Mouse (Mus musculus) forebrain, embryonic 11.5 days (tissue): ENCODE data around the gene Dedd. TPM values are rescaled to one million over a fixed set of nuclear protein-coding genes. Genes with fewer than 3 reads are reported as not detected.

Source experiments
- ATAC-seq: fragments of 200-750 bp; cut with Nextera tagmentation; replicated peaks from 2 replicates; pipeline ENCODE4 v1.8.0; 2017; ENCODE audit warnings: moderate TSS enrichment; ENCODE audit not compliant: low FRiP score
- DNase-seq: peaks from one replicate; pipeline ENCODE4 v3.0.0-alpha.2; 2017; ENCODE audit warnings: low spot score
- H3K27ac ChIP-seq: fragments of 300-500 bp; sonication (generic); 2 replicates; pipeline ENCODE4 v1.5.1; 2014; ENCODE audit warnings: low read depth, low read length
- H3K27me3 ChIP-seq: fragments of 300-500 bp; sonication (generic); 2 replicates; pipeline ENCODE4 v1.6.1; 2014; ENCODE audit warnings: mild to moderate bottlenecking, low read length, mixed read lengths; ENCODE audit not compliant: control insufficient read depth, insufficient read depth
- H3K36me3 ChIP-seq: fragments of 300-500 bp; sonication (generic); 2 replicates; pipeline ENCODE4 v1.6.1; 2014; ENCODE audit warnings: mild to moderate bottlenecking, low read length, moderate library complexity, mixed read lengths; ENCODE audit not compliant: control insufficient read depth, insufficient read depth
- H3K4me1 ChIP-seq: fragments of 300-500 bp; sonication (generic); replicated peaks from 2 replicates; pipeline ENCODE4 v1.6.1; 2014; ENCODE audit warnings: low read length, mixed read lengths; ENCODE audit not compliant: control insufficient read depth, insufficient read depth
- H3K4me2 ChIP-seq: fragments of 300-500 bp; sonication (generic); 2 replicates; pipeline ENCODE4 v1.6.1; 2014; ENCODE audit warnings: low read depth, mild to moderate bottlenecking, low read length, moderate library complexity, mixed read lengths; ENCODE audit not compliant: severe bottlenecking
- H3K4me3 ChIP-seq: fragments of 300-500 bp; sonication (generic); 2 replicates; pipeline ENCODE4 v1.5.1; 2014; ENCODE audit warnings: low read depth, low read length
- H3K9ac ChIP-seq: fragments of 300-500 bp; sonication (generic); 2 replicates; pipeline ENCODE4 v1.6.1; 2014; ENCODE audit warnings: low read length
- H3K9me3 ChIP-seq: fragments of 300-500 bp; sonication (generic); 2 replicates; pipeline ENCODE4 v1.6.1; 2016; ENCODE audit warnings: low read length, mixed read lengths; ENCODE audit not compliant: control insufficient read depth
- WGBS: fragments of 180-500 bp; shearing (Covaris S2); extraction: QIAGEN DNeasy Blood & Tissue Kit; methylation state at CpG from one replicate; pipeline ENCODE4 v1.1.7; 2014; 5-methylcytosine and 5-hydroxymethylcytosine counted together
- polyA plus RNA-seq: library from polyadenylated mRNA; unstranded; fragments of >200 nt; fragmentation: Nextera tagmentation; extraction: Ambion mirVana; gene quantifications from 2 replicates; pipeline ENCODE4 v1.2.1, GENCODE M21; 2014

Gene Dedd
- polyA plus RNA-seq, 1 experiment from 2014 or later, result 46.5 TPM

GRCm38 (mm10) chr1:171360656-171361055, 31.7 kb downstream of the Dedd start, which contains the start of gene Klhdc9:
Gene Klhdc9 (minus strand): TSS chr1:171360798.
- ATAC-seq (peak; percentile 96), DNase-seq (peak; percentile 95)
- Histone ChIP-seq H3K27ac (peak within 1 kb of the TSS; percentile 42; the same call in 1 of the 2 replicates), H3K27me3 (no peaks in the 10 kb centered on the region), H3K4me3 (peak within 1 kb of the TSS; percentile 43), H3K4me2 (peak within 1 kb of the TSS; percentile 70), H3K4me1 (peaks cover 3% of the 10 kb centered on the region; the same call in 1 of the 2 replicates), H3K9me3 (peaks cover 3% of the 10 kb centered on the region; the same call in 1 of the 2 replicates), H3K9ac (peak within 1 kb of the TSS; percentile 58), H3K36me3 (peaks cover 9% of the 10 kb centered on the region)
- under 1% methylated on average over 21 of the region's 21 CpGs for WGBS

DNA sequence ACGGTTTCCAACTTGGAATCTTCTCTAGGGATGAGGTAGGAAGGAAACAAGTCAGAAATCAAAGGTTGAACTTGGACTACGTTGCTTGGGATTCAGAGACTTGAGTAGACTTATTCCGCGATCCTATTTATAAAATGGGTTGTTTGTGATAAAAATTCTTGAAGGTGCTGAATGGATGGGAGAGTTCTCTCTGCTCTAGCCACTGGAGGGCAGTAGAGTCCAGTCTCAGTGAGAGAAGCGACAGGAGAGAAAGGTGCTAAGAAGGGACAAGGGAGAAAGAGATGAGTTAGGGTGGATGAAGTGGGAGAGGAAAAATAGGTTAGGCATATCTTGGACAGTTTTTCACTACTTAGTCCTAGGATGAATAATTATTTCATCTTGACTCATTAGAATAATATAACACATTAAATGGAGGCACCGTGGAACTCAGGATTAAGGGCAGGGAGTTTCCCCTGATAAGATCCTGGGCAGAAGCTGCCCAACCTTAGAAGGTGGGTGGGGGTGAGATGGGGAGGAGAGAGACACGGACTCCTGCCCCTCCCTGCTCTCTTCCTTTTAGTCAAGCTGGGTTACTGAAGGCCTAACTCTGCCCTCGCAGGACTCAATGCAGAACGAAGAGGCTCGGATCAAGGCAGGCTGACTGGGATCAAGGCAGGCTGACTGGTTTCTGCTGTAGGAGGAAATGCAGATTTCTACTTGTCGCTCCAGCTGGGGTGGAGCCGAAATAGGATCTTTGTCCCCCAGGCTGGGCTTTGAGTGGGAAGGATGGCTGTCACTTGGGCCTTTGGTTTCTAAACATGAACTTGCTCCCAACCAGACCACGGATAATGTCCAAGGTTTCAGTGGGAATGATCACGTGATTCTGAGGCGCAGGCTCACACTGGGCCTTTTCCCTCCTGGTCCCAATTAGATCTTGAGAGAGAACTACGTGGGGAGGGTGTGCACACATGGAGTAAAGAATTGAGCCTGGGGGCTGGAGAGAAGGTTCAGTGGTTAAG, 32.5 kb downstream of the Dedd start:
- H3K27me3 ChIP-seq, result no peaks in the 10 kb centered on the region
- ATAC-seq (peak; percentile 64), DNase-seq (peak; percentile 74)
- H3K4me3 ChIP-seq, result peak overlapping the region; percentile 43
- H3K27ac ChIP-seq, result peak overlapping the region; percentile 42; the same call in 1 of the 2 replicates
- H3K36me3 ChIP-seq, result peaks cover 9% of the 10 kb centered on the region
- H3K9ac ChIP-seq, result peak overlapping the region; percentile 56
- peaks cover 3% of the 10 kb centered on the region; the same call in 1 of the 2 replicates for H3K4me1 ChIP-seq
- WGBS, result 36% methylated on average over 16 of the region's 16 CpGs
- H3K4me2 ChIP-seq, result peak overlapping the region; percentile 70
- H3K9me3 ChIP-seq, result peaks cover 3% of the 10 kb centered on the region; the same call in 1 of the 2 replicates

GRCm38 (mm10) chr1:171365934-171366333, 37.0 kb downstream of the Dedd start:
- Histone ChIP-seq H3K9me3 (no peaks in the 10 kb centered on the region), H3K27ac (no peak overlapping the region), H3K4me3 (no peak overlapping the region), H3K27me3 (no peaks in the 10 kb centered on the region), H3K4me2 (no peak overlapping the region), H3K36me3 (no peaks in the 10 kb centered on the region), H3K4me1 (no peaks in the 10 kb centered on the region), H3K9ac (no peak overlapping the region)
- no peak for DNase-seq
- ATAC-seq, result no peak
- 69% methylated on average over 7 of the region's 7 CpGs for WGBS

GRCm38 (mm10) chr1:171369845-171370556, 41.1 kb downstream of the Dedd start, which contains the start of gene Nectin4:
Gene Nectin4 (plus strand): TSS chr1:171370099.
- Histone ChIP-seq H3K9me3 (no peaks in the 10 kb centered on the region), H3K9ac (no peak within 1 kb of the TSS), H3K27ac (no peak within 1 kb of the TSS), H3K36me3 (no peaks in the 10 kb centered on the region), H3K4me1 (0 out of 2 replicates have a peak, but pooled peaks cover 4% of the 10 kb centered on the region), H3K4me2 (no peak within 1 kb of the TSS), H3K27me3 (no peaks in the 10 kb centered on the region; the same call in 1 of the 2 replicates), H3K4me3 (no peak within 1 kb of the TSS)
- 39% methylated on average over 20 of the region's 20 CpGs for WGBS
- no peak for ATAC-seq
- DNase-seq, result no peak

DNA sequence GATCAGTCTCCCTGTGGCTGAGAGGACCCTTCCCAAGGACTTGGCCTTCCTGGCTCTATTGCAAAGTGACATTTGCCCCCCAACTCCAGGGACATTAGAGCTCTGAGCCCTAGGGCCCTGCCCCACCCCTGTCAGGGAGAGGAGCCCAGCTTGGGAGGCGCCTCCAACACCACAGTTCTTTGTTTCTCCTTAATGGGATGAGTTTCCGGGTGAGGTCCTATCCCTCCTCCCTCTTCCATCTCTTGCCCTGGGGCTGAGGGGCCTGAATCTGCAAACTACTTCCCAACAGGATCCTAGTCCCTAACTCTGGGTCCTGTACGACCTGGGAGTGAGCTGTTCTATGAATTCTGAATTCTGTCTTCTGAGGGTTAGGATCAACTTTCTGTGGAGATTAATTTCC, 43.9 kb downstream of the Dedd start:
- Histone ChIP-seq H3K4me1 (0 out of 2 replicates have a peak, but pooled peaks cover 4% of the 10 kb centered on the region), H3K9me3 (no peaks in the 10 kb centered on the region), H3K4me2 (no peak overlapping the region), H3K4me3 (no peak overlapping the region), H3K9ac (no peak overlapping the region), H3K27me3 (no peaks in the 10 kb centered on the region; the same call in 1 of the 2 replicates), H3K27ac (no peak overlapping the region), H3K36me3 (no peaks in the 10 kb centered on the region)
- WGBS, result 34% methylated on average over 3 of the region's 3 CpGs
- ATAC-seq, result no peak
- no peak for DNase-seq

- Histone ChIP-seq H3K9ac (peak overlapping the region; percentile 12; the same call in 1 of the 2 replicates), H3K4me1 (0 out of 2 replicates have a peak, but pooled peaks cover 4% of the 10 kb centered on the region), H3K4me2 (no peak overlapping the region), H3K27me3 (no peaks in the 10 kb centered on the region; the same call in 1 of the 2 replicates), H3K36me3 (no peaks in the 10 kb centered on the region), H3K9me3 (no peaks in the 10 kb centered on the region), H3K27ac (no peak overlapping the region), H3K4me3 (no peak overlapping the region)
- 0% methylated on average over 3 of the region's 4 CpGs for WGBS
- ATAC-seq, result 0 out of 2 replicates have a peak, but pooled peaks have one; percentile 4
- DNase-seq, result no peak
Measured at GRCm38 (mm10) chr1:171373946-171374345, 45.0 kb downstream of the Dedd start.

DNA sequence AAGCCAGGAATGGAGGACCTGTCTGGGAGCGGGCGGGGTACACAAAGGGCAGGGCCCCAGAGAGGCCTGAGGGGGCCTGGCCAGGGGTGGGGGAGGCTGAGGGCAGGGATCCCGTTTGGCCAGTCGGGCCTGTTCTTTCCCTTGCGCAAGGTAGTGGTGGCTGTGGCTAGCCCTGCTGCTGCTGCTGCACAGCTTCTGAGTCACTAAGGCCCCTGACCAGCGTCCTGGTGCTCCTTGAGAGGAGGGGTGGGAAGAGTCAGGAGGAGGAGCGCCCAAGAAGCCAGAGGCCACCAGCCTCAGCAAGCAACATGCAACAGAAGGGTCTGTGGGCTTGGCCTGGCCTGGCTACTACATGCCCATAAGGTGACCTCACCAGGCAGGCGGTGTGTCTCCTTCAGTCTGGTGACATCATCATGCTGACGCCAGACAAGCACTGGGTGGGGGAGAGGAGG, 46.7 kb downstream of the Dedd start:
- Histone ChIP-seq H3K9me3 (no peaks in the 10 kb centered on the region), H3K27me3 (peaks cover under 1% of the 10 kb centered on the region; the same call in 1 of the 2 replicates), H3K9ac (no peak overlapping the region), H3K4me1 (peaks cover 4% of the 10 kb centered on the region; the same call in 1 of the 2 replicates), H3K4me3 (no peak overlapping the region), H3K27ac (no peak overlapping the region), H3K36me3 (no peaks in the 10 kb centered on the region), H3K4me2 (no peak overlapping the region)
- ATAC-seq (no peak), DNase-seq (no peak)
- 48% methylated on average over 9 of the region's 9 CpGs for WGBS

- WGBS, result 86% methylated on average over 6 of the region's 6 CpGs
- H3K27ac ChIP-seq, result no peak overlapping the region
- H3K27me3 ChIP-seq, result peaks cover 3% of the 10 kb centered on the region; the same call in 1 of the 2 replicates
- no peak overlapping the region for H3K4me2 ChIP-seq
- H3K9ac ChIP-seq, result no peak overlapping the region
- no peaks in the 10 kb centered on the region for H3K9me3 ChIP-seq
- no peaks in the 10 kb centered on the region for H3K36me3 ChIP-seq
- DNase-seq, result no peak
- no peak for ATAC-seq
- no peak overlapping the region for H3K4me3 ChIP-seq
- peaks cover 4% of the 10 kb centered on the region; the same call in 1 of the 2 replicates for H3K4me1 ChIP-seq
Measured at GRCm38 (mm10) chr1:171378298-171378697, 49.4 kb downstream of the Dedd start.
